Mouse (Mus musculus) midbrain, embryonic 12.5 days (tissue): Measurements from ENCODE around the gene Spen. TPM values are rescaled to one million over a fixed set of nuclear protein-coding genes. Genes with fewer than 3 reads are reported as not detected.
A peak's percentile ranks its signal among the peaks of the same experiment; 100 is the strongest.

Source experiments
- ATAC-seq: fragments of 200-750 bp; cut with Nextera tagmentation; 2 replicates; pipeline ENCODE4 v1.8.0; 2017; ENCODE audit warnings: low read depth, moderate TSS enrichment, moderate library complexity; ENCODE audit not compliant: low FRiP score
- H3K27ac ChIP-seq: fragments of 300-500 bp; sonication (generic); replicated peaks from 2 replicates; pipeline ENCODE4 v1.5.1; 2016; ENCODE audit warnings: mild to moderate bottlenecking
- H3K27me3 ChIP-seq: fragments of 300-500 bp; sonication (generic); 2 replicates; pipeline ENCODE4 v1.6.1; 2016; ENCODE audit warnings: mild to moderate bottlenecking
- H3K36me3 ChIP-seq: fragments of 300-500 bp; sonication (generic); 2 replicates; pipeline ENCODE4 v1.6.1; 2016
- H3K4me1 ChIP-seq: fragments of 300-500 bp; sonication (generic); 2 replicates; pipeline ENCODE4 v1.6.1; 2016
- H3K4me2 ChIP-seq: fragments of 300-500 bp; sonication (generic); replicated peaks from 2 replicates; pipeline ENCODE4 v1.6.1; 2016; ENCODE audit warnings: mild to moderate bottlenecking, moderate library complexity
- H3K4me3 ChIP-seq: fragments of 300-500 bp; sonication (generic); 2 replicates; pipeline ENCODE4 v1.5.1; 2016; ENCODE audit warnings: mild to moderate bottlenecking
- H3K9ac ChIP-seq: fragments of 300-500 bp; sonication (generic); replicated peaks from 2 replicates; pipeline ENCODE4 v1.6.1; 2016; ENCODE audit warnings: mild to moderate bottlenecking, moderate library complexity
- H3K9me3 ChIP-seq: fragments of 300-500 bp; sonication (generic); 2 replicates; pipeline ENCODE4 v1.6.1; 2016; ENCODE audit warnings: mild to moderate bottlenecking
- WGBS: fragments of 180-500 bp; shearing (Covaris S2); methylation state at CpG from one replicate; pipeline ENCODE4 v1.1.7; 2016; 5-methylcytosine and 5-hydroxymethylcytosine counted together
- polyA plus RNA-seq: library from polyadenylated mRNA; unstranded; fragments of >200 nt; fragmentation: Nextera tagmentation; extraction: Ambion mirVana; gene quantifications from 2 replicates; pipeline ENCODE4 v1.2.1, GENCODE M21; 2016

Gene Spen
- polyA plus RNA-seq, 1 experiment from 2014 or later, result 22.2 TPM

DNA sequence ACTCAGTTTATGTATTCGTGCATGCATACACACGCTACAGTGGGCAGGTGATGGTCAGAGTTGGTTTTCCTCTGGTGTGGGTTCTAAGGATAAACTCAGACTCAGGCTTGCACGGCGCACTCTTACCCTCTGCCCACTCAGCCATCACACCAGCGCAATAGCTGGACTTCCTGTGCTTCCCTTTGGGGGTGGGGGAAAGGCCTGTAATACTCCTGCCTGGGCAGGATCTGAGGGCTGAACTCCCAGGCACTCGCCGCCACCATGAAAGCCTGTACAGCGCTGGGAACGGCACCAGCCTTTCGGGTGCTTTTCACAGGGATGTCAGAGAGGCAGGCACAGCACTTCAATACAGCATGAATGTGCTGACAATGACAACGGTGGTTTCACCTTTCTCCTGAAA, 15.3 kb downstream of the Spen start:
- H3K9me3 ChIP-seq, result no peaks in the 10 kb centered on the region
- H3K36me3 ChIP-seq, result peaks cover 40% of the 10 kb centered on the region
- 85% methylated on average over 11 of the region's 11 CpGs for WGBS
- no peaks in the 10 kb centered on the region for H3K27me3 ChIP-seq
- H3K27ac ChIP-seq, result no peak overlapping the region
- ATAC-seq, result no peak
- no peaks in the 10 kb centered on the region for H3K4me1 ChIP-seq
- H3K4me3 ChIP-seq, result no peak overlapping the region
- H3K9ac ChIP-seq, result no peak overlapping the region
- no peak overlapping the region for H3K4me2 ChIP-seq

GRCm38 (mm10) chr4:141518386-141518785, 20.0 kb downstream of the Spen start:
- H3K4me3 ChIP-seq, result no peak overlapping the region
- no peak overlapping the region for H3K9ac ChIP-seq
- no peak overlapping the region for H3K27ac ChIP-seq
- no peaks in the 10 kb centered on the region for H3K4me1 ChIP-seq
- no peaks in the 10 kb centered on the region for H3K9me3 ChIP-seq
- H3K4me2 ChIP-seq, result no peak overlapping the region
- H3K27me3 ChIP-seq, result no peaks in the 10 kb centered on the region
- peaks cover 76% of the 10 kb centered on the region for H3K36me3 ChIP-seq
- no peak for ATAC-seq
- 91% methylated on average over 3 of the region's 3 CpGs for WGBS

- H3K4me2 ChIP-seq, result no peak overlapping the region
- no peak overlapping the region for H3K4me3 ChIP-seq
- peaks cover 44% of the 10 kb centered on the region for H3K36me3 ChIP-seq
- no peaks in the 10 kb centered on the region for H3K9me3 ChIP-seq
- no peak for ATAC-seq
- H3K4me1 ChIP-seq, result no peaks in the 10 kb centered on the region
- H3K27ac ChIP-seq, result no peak overlapping the region
- H3K27me3 ChIP-seq, result no peaks in the 10 kb centered on the region
- no peak overlapping the region for H3K9ac ChIP-seq
- 64% methylated on average over 12 of the region's 12 CpGs for WGBS
Observed at GRCm38 (mm10) chr4:141514179-141514641, 24.2 kb downstream of the Spen start.

- Histone ChIP-seq H3K27me3 (no peaks in the 10 kb centered on the region), H3K4me3 (no peak overlapping the region), H3K9me3 (no peaks in the 10 kb centered on the region), H3K4me1 (peaks cover 3% of the 10 kb centered on the region; the same call in 1 of the 2 replicates), H3K27ac (no peak overlapping the region), H3K4me2 (no peak overlapping the region), H3K9ac (no peak overlapping the region), H3K36me3 (peaks cover 26% of the 10 kb centered on the region)
- no peak for ATAC-seq
- 85% methylated on average over 6 of the region's 6 CpGs for whole genome bisulfite sequencing
Observed at GRCm38 (mm10) chr4:141512145-141512544, 26.3 kb downstream of the Spen start.

GRCm38 (mm10) chr4:141510457-141510856, 27.9 kb downstream of the Spen start:
- no peak overlapping the region for H3K9ac ChIP-seq
- no peak for ATAC-seq

GRCm38 (mm10) chr4:141506893-141507292, 31.5 kb downstream of the Spen start:
- no peaks in the 10 kb centered on the region for H3K36me3 ChIP-seq
- no peak overlapping the region for H3K4me3 ChIP-seq
- H3K9me3 ChIP-seq, result no peaks in the 10 kb centered on the region
- 82% methylated on average over 10 of the region's 10 CpGs for WGBS
- ATAC-seq, result no peak
- no peak overlapping the region for H3K4me2 ChIP-seq
- H3K9ac ChIP-seq, result no peak overlapping the region
- H3K4me1 ChIP-seq, result peaks cover 17% of the 10 kb centered on the region; the same call in 1 of the 2 replicates
- H3K27ac ChIP-seq, result peak overlapping the region; percentile 66
- no peaks in the 10 kb centered on the region for H3K27me3 ChIP-seq

More at GRCm38 (mm10) chr4:141510457-141510856, 27.9 kb downstream of the Spen start:
- Histone ChIP-seq H3K4me1 (peaks cover 13% of the 10 kb centered on the region; the same call in 1 of the 2 replicates), H3K36me3 (peaks cover 9% of the 10 kb centered on the region; the same call in 1 of the 2 replicates), H3K4me2 (no peak overlapping the region), H3K4me3 (no peak overlapping the region), H3K27ac (no peak overlapping the region), H3K9me3 (no peaks in the 10 kb centered on the region), H3K27me3 (no peaks in the 10 kb centered on the region)
- WGBS, result 89% methylated on average over 13 of the region's 13 CpGs

DNA sequence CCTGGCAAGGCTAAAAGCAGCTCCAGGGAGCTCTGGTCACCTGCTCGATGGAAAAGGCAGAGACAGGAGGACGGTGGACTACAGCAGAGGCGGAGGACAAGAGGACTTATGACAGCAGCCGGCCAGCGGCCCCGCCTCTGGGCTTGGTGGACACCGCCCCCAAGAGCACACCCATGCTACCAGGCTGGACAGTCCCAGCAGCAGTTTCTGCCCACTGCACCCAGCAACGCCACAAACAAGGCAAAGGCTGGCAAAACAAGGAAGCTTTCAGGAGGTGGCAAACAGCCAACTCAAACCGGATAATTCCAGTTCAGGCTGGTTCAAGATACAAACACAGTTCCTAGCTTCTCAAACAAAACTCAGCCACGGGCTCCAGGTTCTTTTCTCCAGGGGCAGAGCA, 32.0 kb downstream of the Spen start:
- no peaks in the 10 kb centered on the region for H3K36me3 ChIP-seq
- peak overlapping the region; percentile 66 for H3K27ac ChIP-seq
- no peaks in the 10 kb centered on the region for H3K27me3 ChIP-seq
- ATAC-seq, result peak; percentile 62
- peaks cover 20% of the 10 kb centered on the region for H3K4me1 ChIP-seq
- no peaks in the 10 kb centered on the region for H3K9me3 ChIP-seq
- H3K4me3 ChIP-seq, result no peak overlapping the region
- H3K4me2 ChIP-seq, result no peak overlapping the region
- no peak overlapping the region for H3K9ac ChIP-seq
- 73% methylated on average over 10 of the region's 10 CpGs for WGBS

GRCm38 (mm10) chr4:141505810-141506209, 32.6 kb downstream of the Spen start:
- no peak overlapping the region for H3K4me2 ChIP-seq
- H3K27ac ChIP-seq, result no peak overlapping the region
- WGBS, result 94% methylated on average over 11 of the region's 11 CpGs
- no peak for ATAC-seq
- H3K9me3 ChIP-seq, result no peaks in the 10 kb centered on the region
- H3K27me3 ChIP-seq, result no peaks in the 10 kb centered on the region
- H3K9ac ChIP-seq, result no peak overlapping the region
- peaks cover 25% of the 10 kb centered on the region for H3K4me1 ChIP-seq
- no peaks in the 10 kb centered on the region for H3K36me3 ChIP-seq
- H3K4me3 ChIP-seq, result no peak overlapping the region

GRCm38 (mm10) chr4:141504471-141504870, 33.9 kb downstream of the Spen start:
- Histone ChIP-seq H3K9ac (no peak overlapping the region), H3K4me3 (no peak overlapping the region), H3K9me3 (no peaks in the 10 kb centered on the region), H3K27ac (no peak overlapping the region), H3K4me1 (peaks cover 25% of the 10 kb centered on the region), H3K27me3 (no peaks in the 10 kb centered on the region), H3K36me3 (no peaks in the 10 kb centered on the region), H3K4me2 (no peak overlapping the region)
- WGBS, result 94% methylated on average over 4 of the region's 4 CpGs
- ATAC-seq, result no peak

GRCm38 (mm10) chr4:141502723-141503122, 35.7 kb downstream of the Spen start:
- Histone ChIP-seq H3K36me3 (no peaks in the 10 kb centered on the region), H3K27me3 (no peaks in the 10 kb centered on the region), H3K4me1 (peaks cover 25% of the 10 kb centered on the region), H3K4me3 (no peak overlapping the region), H3K27ac (no peak overlapping the region), H3K9me3 (no peaks in the 10 kb centered on the region), H3K9ac (no peak overlapping the region), H3K4me2 (no peak overlapping the region)
- 75% methylated on average over 5 of the region's 5 CpGs for WGBS
- ATAC-seq, result no peak

- no peak overlapping the region for H3K9ac ChIP-seq
- 0 out of 2 replicates have a peak, but pooled peaks cover 5% of the 10 kb centered on the region for H3K36me3 ChIP-seq
- H3K4me1 ChIP-seq, result peaks cover 13% of the 10 kb centered on the region
- 68% methylated on average over 5 of the region's 5 CpGs for WGBS
- H3K27ac ChIP-seq, result no peak overlapping the region
- H3K4me3 ChIP-seq, result no peak overlapping the region
- no peak overlapping the region for H3K4me2 ChIP-seq
- ATAC-seq, result no peak
- H3K27me3 ChIP-seq, result no peaks in the 10 kb centered on the region
- H3K9me3 ChIP-seq, result no peaks in the 10 kb centered on the region
Observed at GRCm38 (mm10) chr4:141501058-141501457, 37.3 kb downstream of the Spen start.

DNA sequence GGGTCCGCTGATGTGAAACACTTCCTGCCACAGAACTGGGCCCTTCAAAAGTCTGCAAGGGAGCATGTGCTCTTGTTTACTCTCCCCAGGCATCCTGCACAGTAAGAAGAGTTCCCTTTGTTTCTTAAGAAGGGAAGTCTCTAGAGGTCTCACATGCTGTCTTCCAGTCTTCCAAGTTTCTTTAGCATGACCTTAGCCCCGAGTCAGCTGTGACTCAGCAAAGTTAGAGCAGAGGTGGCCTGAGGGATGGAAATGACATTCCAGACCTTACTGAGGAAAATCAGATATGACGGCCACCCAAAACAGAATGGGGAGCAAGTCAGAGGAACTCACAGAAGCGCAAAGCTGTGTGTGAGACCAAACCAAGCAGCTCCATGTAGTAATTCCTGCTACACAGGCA, 37.8 kb downstream of the Spen start:
- Histone ChIP-seq H3K4me3 (no peak overlapping the region), H3K4me2 (no peak overlapping the region), H3K27ac (no peak overlapping the region), H3K9me3 (no peaks in the 10 kb centered on the region), H3K36me3 (peaks cover 5% of the 10 kb centered on the region), H3K4me1 (peaks cover 13% of the 10 kb centered on the region), H3K27me3 (no peaks in the 10 kb centered on the region), H3K9ac (no peak overlapping the region)
- no peak for ATAC-seq
- 71% methylated on average over 4 of the region's 4 CpGs for WGBS

DNA sequence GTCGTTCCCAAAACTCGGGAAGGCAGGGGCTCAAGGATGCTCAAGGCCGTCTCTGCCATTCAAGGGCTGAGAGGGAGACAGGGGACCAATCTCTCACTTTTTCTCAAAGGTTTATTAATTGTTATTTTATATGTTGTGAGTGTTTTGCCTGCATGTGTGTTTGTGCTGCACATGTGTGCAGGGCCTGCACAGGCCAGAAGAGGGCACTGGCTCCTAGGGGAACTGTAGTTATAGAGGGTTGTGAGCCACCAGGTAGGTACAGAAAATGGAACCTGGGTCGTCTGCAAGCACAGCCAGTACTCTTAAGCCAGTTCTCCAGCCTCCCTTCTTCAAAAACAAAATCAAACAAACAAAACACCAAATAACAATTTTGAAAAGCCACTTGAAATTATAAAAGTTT, 49.7 kb downstream of the Spen start:
- Histone ChIP-seq H3K36me3 (peaks cover 96% of the 10 kb centered on the region), H3K9me3 (no peaks in the 10 kb centered on the region), H3K4me2 (no peak overlapping the region), H3K4me3 (no peak overlapping the region), H3K27ac (no peak overlapping the region), H3K27me3 (no peaks in the 10 kb centered on the region), H3K9ac (no peak overlapping the region), H3K4me1 (no peaks in the 10 kb centered on the region)
- no peak for ATAC-seq
- WGBS, result 93% methylated on average over 4 of the region's 4 CpGs
